Mouse (Mus musculus) stomach, embryonic 15.5 days (tissue): ENCODE data around the gene Msmp. TPM values are rescaled to one million over a fixed set of nuclear protein-coding genes. Genes with fewer than 3 reads are reported as not detected.

Experiments
- ATAC-seq: fragments of 200-750 bp; cut with Nextera tagmentation; 2 replicates; pipeline ENCODE4 v1.8.0; 2017; ENCODE audit warnings: low read depth, moderate number of reproducible peaks, moderate TSS enrichment; ENCODE audit not compliant: insufficient read depth, low FRiP score
- H3K27ac ChIP-seq: fragments of 300-500 bp; sonication (generic); 2 replicates; pipeline ENCODE4 v1.5.1; 2015; ENCODE audit warnings: mild to moderate bottlenecking, inconsistent platforms
- H3K27me3 ChIP-seq: fragments of 300-500 bp; sonication (generic); replicated peaks from 2 replicates; pipeline ENCODE4 v1.6.1; 2015; ENCODE audit warnings: inconsistent platforms
- H3K36me3 ChIP-seq: fragments of 300-500 bp; sonication (generic); 2 replicates; pipeline ENCODE4 v1.6.1; 2015; ENCODE audit warnings: inconsistent platforms
- H3K4me1 ChIP-seq: fragments of 300-500 bp; sonication (generic); 2 replicates; pipeline ENCODE4 v1.6.1; 2015; ENCODE audit warnings: inconsistent platforms
- H3K4me2 ChIP-seq: fragments of 300-500 bp; sonication (generic); 2 replicates; pipeline ENCODE4 v1.6.1; 2015; ENCODE audit warnings: mild to moderate bottlenecking, inconsistent platforms
- H3K4me3 ChIP-seq: fragments of 300-500 bp; sonication (generic); replicated peaks from 2 replicates; pipeline ENCODE4 v1.5.1; 2015; ENCODE audit warnings: inconsistent platforms
- H3K9ac ChIP-seq: fragments of 300-500 bp; sonication (generic); 2 replicates; pipeline ENCODE4 v1.6.1; 2015; ENCODE audit warnings: inconsistent platforms
- H3K9me3 ChIP-seq: fragments of 300-500 bp; sonication (generic); 2 replicates; pipeline ENCODE4 v1.6.1; 2016; ENCODE audit warnings: inconsistent platforms
- WGBS: fragments of 180-500 bp; shearing (Covaris S2); methylation state at CpG from one replicate; pipeline ENCODE4 v1.1.7; 2015; 5-methylcytosine and 5-hydroxymethylcytosine counted together
- polyA plus RNA-seq: library from polyadenylated mRNA; unstranded; fragments of >200 nt; fragmentation: Nextera tagmentation; extraction: Ambion mirVana; gene quantifications from 2 replicates; pipeline ENCODE4 v1.2.1, GENCODE M21; 2015

The Msmp gene
- polyA plus RNA-seq, 1 experiment from 2014 or later = 0.85 TPM

DNA sequence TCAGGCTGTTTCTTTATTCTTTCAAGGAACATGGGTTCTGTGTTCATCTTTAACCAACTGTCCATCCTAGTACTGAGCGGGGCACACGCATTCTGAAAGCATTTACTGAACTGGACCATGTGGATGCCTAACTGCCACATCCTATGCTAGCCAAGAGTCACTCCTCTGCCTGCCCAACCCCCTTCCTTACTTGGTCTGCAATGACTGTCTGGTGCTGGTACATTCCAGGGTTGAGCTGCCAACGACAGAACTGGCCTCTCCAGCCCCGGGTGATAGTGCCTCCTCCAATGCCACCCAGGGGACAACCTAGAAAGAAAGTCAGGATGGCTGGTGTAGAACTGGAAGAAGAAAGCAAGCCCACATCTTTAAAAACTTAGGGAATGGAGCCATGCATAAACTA, 10.7 kb downstream of the Msmp start:
- H3K4me3 ChIP-seq = no peak overlapping the region
- no peak for ATAC-seq
- H3K4me1 ChIP-seq = peaks cover 19% of the 10 kb centered on the region
- 88% methylated on average over 4 of the region's 4 CpGs for whole genome bisulfite sequencing
- H3K4me2 ChIP-seq = no peak overlapping the region
- no peaks in the 10 kb centered on the region for H3K27me3 ChIP-seq
- H3K27ac ChIP-seq = no peak overlapping the region
- peaks cover 38% of the 10 kb centered on the region for H3K36me3 ChIP-seq
- no peak overlapping the region for H3K9ac ChIP-seq
- no peaks in the 10 kb centered on the region for H3K9me3 ChIP-seq

DNA sequence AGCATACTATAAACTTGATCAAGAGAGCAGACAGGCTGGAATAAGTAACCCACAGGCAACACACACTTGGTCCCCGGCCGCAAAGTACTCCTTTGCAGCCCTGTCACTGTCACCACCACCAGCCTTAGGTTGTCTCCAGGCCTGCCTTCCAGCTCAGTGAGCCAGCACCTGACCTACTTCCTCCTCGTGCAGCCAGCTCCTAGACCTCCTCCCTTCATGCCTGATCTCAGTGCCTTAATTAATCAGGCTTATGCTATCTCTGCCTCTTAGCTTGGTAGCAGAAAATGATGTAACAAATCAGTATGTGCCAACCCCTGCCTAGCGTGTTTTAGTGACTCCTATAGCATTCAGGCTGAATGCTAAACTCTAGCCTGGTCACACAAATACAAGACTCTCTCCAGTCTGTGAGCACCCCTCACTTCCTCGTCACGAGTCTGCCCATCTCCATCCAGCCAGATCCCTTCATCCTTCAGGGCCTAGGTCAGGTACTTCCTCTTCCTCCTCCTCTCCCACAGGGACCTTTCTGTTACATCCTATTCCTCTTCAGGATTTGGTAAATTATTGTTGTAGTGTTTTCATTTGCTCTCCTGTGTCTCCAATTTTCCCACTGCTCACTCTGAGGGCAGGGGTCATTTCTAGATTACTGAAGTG, 12.8 kb downstream of the Msmp start:
- H3K27me3 ChIP-seq = no peaks in the 10 kb centered on the region
- no peak overlapping the region for H3K4me3 ChIP-seq
- peaks cover 5% of the 10 kb centered on the region; the same call in 1 of the 2 replicates for H3K4me1 ChIP-seq
- H3K9me3 ChIP-seq = no peaks in the 10 kb centered on the region
- peaks cover 58% of the 10 kb centered on the region for H3K36me3 ChIP-seq
- WGBS = 81% methylated on average over 6 of the region's 6 CpGs
- H3K27ac ChIP-seq = no peak overlapping the region
- no peak for ATAC-seq
- H3K9ac ChIP-seq = no peak overlapping the region
- no peak overlapping the region for H3K4me2 ChIP-seq

DNA sequence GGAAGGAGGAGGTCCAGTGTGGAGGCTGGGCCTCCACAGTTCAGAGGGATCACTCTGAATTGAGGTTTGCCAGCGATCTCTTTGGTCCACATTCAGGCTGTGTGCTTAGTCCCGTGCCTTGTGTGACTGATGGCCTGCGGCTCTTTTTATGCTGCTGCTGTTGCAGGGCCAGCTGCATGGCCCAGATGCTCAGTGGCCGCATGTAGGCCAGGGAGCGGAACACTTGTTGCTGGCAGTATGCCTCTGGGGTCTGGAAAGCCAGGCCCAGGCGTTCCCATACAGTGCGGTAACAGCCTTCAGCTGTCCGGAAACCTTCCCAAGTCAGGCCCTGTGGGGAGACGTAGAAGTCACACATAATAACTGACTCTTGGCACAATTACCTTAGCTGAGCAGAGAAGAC, 17.2 kb downstream of the Msmp start:
- no peak for ATAC-seq
- Histone ChIP-seq H3K4me2 (no peak overlapping the region), H3K4me3 (no peak overlapping the region), H3K27me3 (no peaks in the 10 kb centered on the region), H3K27ac (no peak overlapping the region), H3K4me1 (peaks cover 12% of the 10 kb centered on the region; the same call in 1 of the 2 replicates), H3K36me3 (peaks cover 74% of the 10 kb centered on the region), H3K9me3 (no peaks in the 10 kb centered on the region), H3K9ac (no peak overlapping the region)
- WGBS = 93% methylated on average over 9 of the region's 9 CpGs

DNA sequence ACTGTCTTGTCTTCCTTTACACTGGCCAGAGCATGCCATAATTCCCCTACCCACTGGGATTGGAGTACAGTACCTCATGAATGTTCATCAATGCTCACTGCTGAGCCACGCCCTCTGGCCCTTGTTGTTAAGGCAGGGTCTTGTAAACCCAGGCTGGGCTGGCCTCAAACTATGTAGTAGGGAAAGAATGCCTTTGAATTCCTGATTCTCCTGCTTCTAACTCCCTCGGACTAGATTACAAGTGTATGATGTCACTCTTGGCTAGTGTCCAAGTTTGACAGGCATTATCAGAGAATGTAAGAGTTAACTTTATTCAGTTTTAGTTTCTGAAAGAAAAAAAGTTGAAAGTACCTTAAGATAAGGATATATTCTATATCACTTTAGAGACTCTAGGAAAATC, 20.1 kb downstream of the Msmp start:
- Histone ChIP-seq H3K4me1 (peaks cover 30% of the 10 kb centered on the region), H3K9ac (no peak overlapping the region), H3K36me3 (peaks cover 48% of the 10 kb centered on the region), H3K9me3 (no peaks in the 10 kb centered on the region), H3K4me2 (no peak overlapping the region), H3K27ac (no peak overlapping the region), H3K27me3 (no peaks in the 10 kb centered on the region), H3K4me3 (no peak overlapping the region)
- no peak for ATAC-seq
- WGBS = 38% methylated on average over 2 of the region's 2 CpGs

DNA sequence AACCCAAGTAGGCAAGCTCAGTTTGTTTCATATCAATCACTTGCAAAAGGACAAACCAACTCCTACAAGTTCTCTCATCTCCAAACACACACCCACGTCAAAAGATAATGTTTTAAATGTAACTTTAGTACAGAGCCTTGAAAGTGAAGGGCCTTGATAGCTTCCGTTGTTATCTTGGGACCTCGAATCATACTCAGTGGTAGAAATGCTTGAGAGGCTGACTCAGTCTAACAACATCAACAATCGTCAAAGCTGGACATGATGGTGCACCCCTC, 20.8 kb downstream of the Msmp start:
- 63% methylated on average over 4 of the region's 4 CpGs for WGBS
- H3K36me3 ChIP-seq = peaks cover 41% of the 10 kb centered on the region
- no peak for ATAC-seq
- peak overlapping the region; percentile 78 for H3K4me3 ChIP-seq
- H3K27ac ChIP-seq = peak overlapping the region; percentile 100; the same call in 1 of the 2 replicates
- H3K4me1 ChIP-seq = peaks cover 37% of the 10 kb centered on the region
- peak overlapping the region; percentile 36; the same call in 1 of the 2 replicates for H3K9ac ChIP-seq
- H3K4me2 ChIP-seq = peak overlapping the region; percentile 73
- no peaks in the 10 kb centered on the region for H3K27me3 ChIP-seq
- H3K9me3 ChIP-seq = no peaks in the 10 kb centered on the region

DNA sequence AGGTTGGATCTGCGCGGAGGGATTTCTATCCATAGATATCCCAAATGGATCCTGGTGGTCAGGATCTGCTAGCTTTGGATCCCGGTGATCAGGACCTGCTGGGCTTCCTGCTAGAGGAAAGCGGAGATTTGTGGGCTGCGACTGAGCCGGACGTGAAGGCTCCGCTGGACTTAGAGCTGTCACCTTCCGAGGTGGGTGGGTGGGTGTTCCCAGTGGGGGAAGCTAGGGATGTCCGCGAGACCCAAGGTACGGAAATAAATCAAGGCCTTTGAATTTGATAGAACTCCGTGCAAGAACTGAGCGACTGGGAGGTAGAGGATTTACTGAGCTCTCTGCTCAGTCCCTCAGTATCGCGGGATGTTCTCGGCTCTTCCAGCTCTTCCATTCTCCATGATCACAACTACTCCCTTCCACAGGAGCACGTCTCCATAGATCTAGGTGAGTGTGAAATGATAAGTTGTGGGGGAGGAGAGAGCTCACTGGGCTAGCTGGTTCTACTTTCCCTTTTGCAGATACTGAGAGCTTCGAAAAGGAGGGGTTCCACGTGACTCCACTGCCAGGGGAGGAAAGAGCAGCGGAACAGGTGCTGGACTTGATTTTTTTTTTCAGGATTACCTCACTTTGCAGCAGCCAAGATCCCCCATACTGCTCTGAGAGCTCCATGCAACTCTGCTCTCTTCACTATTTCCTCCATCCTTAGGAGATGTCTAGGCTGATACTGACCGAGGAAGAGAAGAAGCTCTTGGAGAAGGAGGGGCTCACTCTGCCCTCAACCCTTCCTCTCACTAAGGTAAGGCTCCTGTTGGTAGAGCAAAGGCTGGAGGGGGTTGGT, 21.3 kb downstream of the Msmp start:
- Histone ChIP-seq H3K9ac (peak overlapping the region; percentile 36), H3K27me3 (no peaks in the 10 kb centered on the region), H3K4me1 (peaks cover 42% of the 10 kb centered on the region), H3K4me2 (peak overlapping the region; percentile 73), H3K27ac (peak overlapping the region; percentile 100), H3K36me3 (peaks cover 35% of the 10 kb centered on the region), H3K9me3 (no peaks in the 10 kb centered on the region), H3K4me3 (peak overlapping the region; percentile 78)
- ATAC-seq = no peak
- 3% methylated on average over 22 of the region's 22 CpGs for WGBS

DNA sequence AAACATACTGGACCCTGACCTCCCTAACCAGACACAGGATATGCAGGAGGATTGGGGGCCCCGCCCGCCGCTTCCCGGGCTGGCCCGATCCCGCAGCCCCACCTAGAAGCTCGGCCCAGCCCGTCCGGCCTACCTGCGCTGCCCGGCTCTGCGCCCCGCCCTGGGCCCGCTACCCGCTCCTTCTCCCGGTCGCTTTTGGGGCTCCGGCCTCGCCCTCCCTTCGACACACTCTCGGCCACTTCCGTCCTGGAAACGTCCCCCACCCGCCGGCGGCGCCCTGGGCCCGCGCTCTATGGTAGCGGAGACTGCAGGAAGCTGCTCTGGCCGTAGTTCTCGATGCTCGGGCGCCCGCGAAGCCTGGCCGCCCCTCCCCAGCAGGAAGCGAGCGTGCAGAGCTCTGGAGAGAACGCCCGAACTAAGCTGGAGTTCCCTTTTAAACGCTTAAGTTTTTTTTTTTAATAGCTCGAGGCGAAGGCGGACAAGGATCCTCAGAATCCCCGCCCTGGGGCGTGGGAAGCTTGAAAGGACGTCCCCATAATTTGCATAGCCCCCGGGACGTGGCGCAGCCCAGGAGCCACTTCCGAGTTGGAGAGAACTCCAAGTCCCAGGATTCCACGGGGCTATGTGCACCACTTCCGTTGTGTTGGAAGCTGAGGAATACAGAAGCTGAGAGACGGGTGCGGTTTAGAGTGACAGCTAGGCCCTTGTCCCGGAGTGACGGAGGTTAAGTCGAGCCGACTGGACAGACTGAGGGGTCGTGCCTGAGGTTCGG, 22.1 kb downstream of the Msmp start, which contains the start of the genes Creb3 and Tln1:
Gene Creb3, plus strand, starts transcription at position 336 of the 772 bp plus-strand sequence.
Gene Tln1, minus strand, starts transcription at position 695 of the 772 bp plus-strand sequence.
- under 1% methylated on average over 62 of the region's 62 CpGs for WGBS
- H3K27me3 ChIP-seq = no peaks in the 10 kb centered on the region
- H3K4me2 ChIP-seq = peak within 1 kb of the TSS; percentile 73
- H3K9ac ChIP-seq = peak within 1 kb of the TSS; percentile 62
- H3K4me1 ChIP-seq = peaks cover 50% of the 10 kb centered on the region
- peak within 1 kb of the TSS; percentile 78 for H3K4me3 ChIP-seq
- peak; percentile 91 for ATAC-seq
- H3K36me3 ChIP-seq = peaks cover 29% of the 10 kb centered on the region
- H3K27ac ChIP-seq = peak within 1 kb of the TSS; percentile 100
- no peaks in the 10 kb centered on the region for H3K9me3 ChIP-seq

DNA sequence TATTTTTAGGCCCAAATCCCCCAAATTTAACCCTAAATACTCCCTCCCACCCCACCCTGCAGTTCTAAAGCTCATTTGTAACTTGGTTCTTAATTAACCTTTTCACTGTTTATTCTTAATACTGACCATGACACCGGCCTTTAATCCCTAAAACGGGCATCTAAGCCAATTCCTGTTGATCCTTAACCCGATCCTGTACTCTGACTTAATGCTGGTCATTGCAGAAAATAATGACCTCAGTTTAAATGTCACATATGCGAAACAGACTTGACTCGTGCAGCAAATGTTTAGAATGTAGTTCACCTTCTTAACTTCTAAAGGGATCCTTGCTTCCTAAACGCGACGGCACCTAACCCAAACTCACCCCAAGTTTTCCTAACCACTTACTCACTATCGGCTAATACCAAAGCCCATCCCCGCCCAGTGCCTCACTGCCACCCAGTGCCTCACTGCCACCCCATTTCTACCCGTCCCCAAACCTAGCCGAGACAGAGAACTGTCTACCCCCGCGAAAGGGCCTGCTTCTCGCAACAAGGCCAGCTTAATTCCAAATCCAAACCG, 22.8 kb downstream of the Msmp start:
- Histone ChIP-seq H3K9me3 (no peaks in the 10 kb centered on the region), H3K9ac (peak overlapping the region; percentile 62), H3K4me2 (peak overlapping the region; percentile 73), H3K36me3 (peaks cover 28% of the 10 kb centered on the region), H3K4me1 (peaks cover 51% of the 10 kb centered on the region), H3K27me3 (no peaks in the 10 kb centered on the region), H3K27ac (peak overlapping the region; percentile 100), H3K4me3 (peak overlapping the region; percentile 78)
- peak; percentile 27; the same call in 1 of the 2 replicates for ATAC-seq
- WGBS = 1% methylated on average over 16 of the region's 16 CpGs

DNA sequence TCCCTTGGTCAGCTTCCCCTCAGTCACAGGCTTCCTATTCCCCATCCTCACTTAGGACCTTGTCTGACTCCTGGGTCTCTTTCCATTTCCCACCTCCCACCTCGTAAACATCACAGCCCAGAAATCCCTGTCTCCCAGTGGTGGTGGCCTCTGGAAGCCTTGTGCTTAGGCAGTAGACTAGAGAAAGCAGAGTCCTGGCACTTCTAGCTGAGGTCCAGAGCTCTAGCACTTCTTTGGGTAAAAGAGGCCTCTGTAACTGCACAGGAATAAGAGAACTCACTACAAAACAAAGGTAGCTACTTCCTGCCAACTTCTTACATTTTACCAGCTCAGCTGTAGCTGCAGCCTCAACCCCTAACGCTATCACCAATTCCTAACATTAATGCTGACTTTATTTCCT, 23.3 kb downstream of the Msmp start:
- H3K4me1 ChIP-seq = peaks cover 51% of the 10 kb centered on the region
- 19% methylated on average over 2 of the region's 2 CpGs for WGBS
- no peak for ATAC-seq

DNA sequence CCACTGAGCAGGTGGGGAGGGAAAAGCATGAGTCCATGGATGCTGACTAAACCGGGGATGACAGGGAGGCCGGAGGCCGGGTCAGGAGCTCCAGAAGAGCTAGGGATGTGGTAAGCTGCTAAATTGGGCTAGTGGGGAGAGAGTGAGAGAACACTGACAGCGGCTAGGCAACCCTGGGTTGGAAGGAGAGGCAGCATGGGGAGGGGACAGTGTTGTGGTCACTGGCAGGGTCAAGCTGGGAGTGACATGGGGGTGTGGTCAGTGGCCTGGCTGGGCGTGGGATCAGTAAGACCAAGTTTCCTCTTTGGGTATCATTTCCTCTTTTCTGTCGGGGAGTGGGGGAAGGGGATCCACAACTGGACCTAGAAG, 24.1 kb downstream of the Msmp start:
- H3K27me3 ChIP-seq = no peaks in the 10 kb centered on the region
- no peak overlapping the region for H3K9ac ChIP-seq
- H3K4me3 ChIP-seq = peak overlapping the region; percentile 78
- H3K9me3 ChIP-seq = no peaks in the 10 kb centered on the region
- H3K4me2 ChIP-seq = peak overlapping the region; percentile 73
- peak overlapping the region; percentile 93; the same call in 1 of the 2 replicates for H3K27ac ChIP-seq
- peaks cover 28% of the 10 kb centered on the region for H3K36me3 ChIP-seq
- H3K4me1 ChIP-seq = peaks cover 51% of the 10 kb centered on the region
- WGBS = 30% methylated on average over 6 of the region's 6 CpGs
- ATAC-seq = no peak

More for the DNA sequence above, 23.3 kb downstream of the Msmp start:
- Histone ChIP-seq H3K4me3 (peak overlapping the region; percentile 78), H3K36me3 (peaks cover 28% of the 10 kb centered on the region), H3K4me2 (peak overlapping the region; percentile 73), H3K9me3 (no peaks in the 10 kb centered on the region), H3K27ac (peak overlapping the region; percentile 100), H3K9ac (peak overlapping the region; percentile 44; the same call in 1 of the 2 replicates), H3K27me3 (no peaks in the 10 kb centered on the region)

DNA sequence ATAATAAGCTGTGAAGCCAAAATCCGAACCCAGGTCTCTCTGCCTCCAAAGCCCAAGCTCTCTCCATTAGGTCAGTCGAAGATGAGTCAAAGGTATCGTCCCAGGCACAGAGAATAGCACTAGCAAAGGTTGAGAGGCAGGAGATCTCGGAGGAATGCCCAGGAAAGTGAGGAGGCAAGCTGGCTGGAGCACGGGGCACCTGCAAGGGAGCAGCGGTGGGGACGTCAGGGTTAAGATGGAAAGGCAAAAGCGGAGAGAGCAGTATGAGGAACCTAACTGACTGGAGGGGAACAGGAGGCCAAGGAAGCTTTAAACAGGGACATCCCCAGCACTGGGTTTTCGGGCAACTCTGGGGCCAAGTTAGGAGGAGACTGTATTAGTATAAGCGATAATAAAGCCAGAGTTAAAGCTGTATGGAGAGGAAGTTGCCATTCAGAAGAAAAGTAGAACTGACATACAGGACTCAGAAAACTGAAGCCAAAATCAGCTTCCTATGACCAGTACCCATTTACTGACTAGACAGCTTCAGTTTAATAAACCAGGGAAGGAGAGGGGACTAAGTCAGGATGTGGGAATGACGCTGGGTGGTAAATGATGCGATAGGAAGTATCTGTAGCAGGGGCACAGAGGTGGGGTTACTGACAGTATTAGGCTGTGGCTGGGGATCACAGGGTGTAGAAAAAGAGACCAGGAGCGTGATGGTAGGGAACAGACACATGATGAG, 24.6 kb downstream of the Msmp start:
- H3K9ac ChIP-seq = 0 out of 2 replicates have a peak overlapping the region, but pooled peaks have one; percentile 1
- peak overlapping the region; percentile 93 for H3K27ac ChIP-seq
- peaks cover 51% of the 10 kb centered on the region for H3K4me1 ChIP-seq
- no peaks in the 10 kb centered on the region for H3K27me3 ChIP-seq
- H3K9me3 ChIP-seq = no peaks in the 10 kb centered on the region
- H3K4me3 ChIP-seq = peak overlapping the region; percentile 78
- peak overlapping the region; percentile 73 for H3K4me2 ChIP-seq
- no peak for ATAC-seq
- 60% methylated on average over 13 of the region's 13 CpGs for WGBS
- peaks cover 30% of the 10 kb centered on the region for H3K36me3 ChIP-seq
